Mouse (Mus musculus) MEL (cell line): Measurements from ENCODE around the gene Dock11.

ENCODE experiments used
- CTCF ChIP-seq, 3 experiments: IDR thresholded peaks in 2 of 3; conservative IDR thresholded peaks in 1 of 3; 2 replicates each; pipeline ENCODE4 v1.5.1; 2011 to 2012; ENCODE audit warnings: low read length in 3 of 3, low read depth in 2 of 3, mild to moderate bottlenecking in 2 of 3, improper control_type of control experiment in 1 of 3, inconsistent platforms in 1 of 3, mixed read lengths in 1 of 3, moderate library complexity in 1 of 3; ENCODE audit not compliant: control insufficient read depth in 1 of 3, insufficient read depth in 1 of 3, poor library complexity in 1 of 3, severe bottlenecking in 1 of 3
- ETS1 ChIP-seq: IDR thresholded peaks from 2 replicates; pipeline ENCODE4 v1.6.1; 2012; ENCODE audit warnings: low read depth, mild to moderate bottlenecking, inconsistent platforms, low read length, improper control_type of control experiment, moderate library complexity
- HCFC1 ChIP-seq: IDR thresholded peaks from 2 replicates; pipeline ENCODE4 v1.6.1; 2012; ENCODE audit warnings: low read depth, mild to moderate bottlenecking, inconsistent platforms, low read length, improper control_type of control experiment, moderate library complexity
- MAZ ChIP-seq: IDR thresholded peaks from 2 replicates; pipeline ENCODE4 v1.6.1; 2012; ENCODE audit warnings: low read depth, mild to moderate bottlenecking, inconsistent platforms, low read length, improper control_type of control experiment
- MYC ChIP-seq: IDR thresholded peaks from 2 replicates; pipeline ENCODE4 v1.6.1; 2011; ENCODE audit warnings: low read depth, mild to moderate bottlenecking, low read length, improper control_type of control experiment, moderate library complexity
- POLR2A ChIP-seq, 2 experiments: IDR thresholded peaks; 2 replicates each; pipeline ENCODE4 v1.6.1; 2011 to 2012; ENCODE audit warnings: low read length in 2 of 2, mild to moderate bottlenecking in 2 of 2, control low read depth in 1 of 2, improper control_type of control experiment in 1 of 2, low read depth in 1 of 2, moderate library complexity in 1 of 2; ENCODE audit not compliant: control insufficient read depth in 1 of 2, insufficient read depth in 1 of 2, poor library complexity in 1 of 2
- POLR2AphosphoS2 ChIP-seq: IDR thresholded peaks from 2 replicates; pipeline ENCODE4 v1.6.1; 2011; ENCODE audit warnings: low read length, improper control_type of control experiment
- TBP ChIP-seq: IDR thresholded peaks from 2 replicates; pipeline ENCODE4 v1.8.0; 2011; ENCODE audit warnings: low read depth, low read length, improper control_type of control experiment
- ZMIZ1 ChIP-seq: IDR thresholded peaks from 2 replicates; pipeline ENCODE4 v1.6.1; 2012; ENCODE audit warnings: low read depth, mild to moderate bottlenecking, inconsistent platforms, low read length, improper control_type of control experiment, moderate library complexity

DNA sequence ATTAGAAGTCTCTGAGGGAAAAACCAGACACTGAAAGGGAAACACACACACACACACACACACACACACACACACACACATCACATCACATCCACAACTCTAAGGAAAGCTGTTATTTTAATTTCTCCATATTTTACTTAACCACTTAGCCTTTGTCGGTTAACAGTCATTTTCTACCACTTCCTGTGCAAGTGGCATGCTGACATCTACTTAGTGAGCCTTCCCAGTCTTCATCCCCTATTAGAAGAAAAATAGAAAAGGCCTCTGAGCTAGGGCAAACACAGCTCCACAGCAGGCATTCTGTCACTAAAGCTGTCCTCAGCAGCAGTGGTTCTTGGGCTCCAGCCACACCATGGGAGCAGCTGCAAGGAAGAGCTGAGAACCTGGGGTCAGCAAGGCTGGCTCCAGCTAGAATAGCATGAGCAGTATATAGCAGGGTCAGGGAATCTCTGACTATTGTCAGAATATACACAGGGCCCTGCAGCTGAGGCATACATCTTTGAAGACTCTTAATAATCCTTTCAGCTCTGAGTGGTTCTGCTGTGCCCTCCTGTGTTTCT lies 36.2 kb downstream of the Dock11 start:
- TF ChIP-seq CTCF (IDR thresholded peaks at IDR 0.05 in 2 of 3, conservative IDR thresholded peaks at IDR 0.05 in 1 of 3; ENCODE audit: control insufficient read depth in 1 of 3, insufficient read depth in 1 of 3, low read depth in 2 of 3, low read length in 3 of 3, poor library complexity in 1 of 3, severe bottlenecking in 1 of 3) (no peak), ETS1 (no peak), POLR2A (IDR thresholded peaks at IDR 0.05; ENCODE audit: control insufficient read depth in 1 of 2, insufficient read depth in 1 of 2, low read depth in 1 of 2, low read length in 2 of 2, poor library complexity in 1 of 2) (no peak), MAZ (no peak), MYC (no peak), ZMIZ1 (no peak), TBP (no peak), POLR2AphosphoS2 (no peak), HCFC1 (no peak)
